In genomic region chr9:119357331-119358057, GRCm38 (mm10) we compare ENCODE assay signal across 8 mouse cellular contexts. TPM values are rescaled to one million over a fixed set of nuclear protein-coding genes. Genes with fewer than 3 reads are reported as not detected.
DNase-seq lines count a peak whose midpoint lies in the region; ATAC-seq and TF ChIP-seq lines count a peak whose summit lies in the region.

Xylb (plus strand) TSS chr9:119357381.

- H3K4me2 ChIP-seq in forebrain, embryonic 13.5 days = peak within 1 kb of the TSS; percentile 89
- H3K4me2 ChIP-seq in liver, postnatal 0 days (ENCODE audit: low read depth, low read length) = peak within 1 kb of the TSS; percentile 96
- peak within 1 kb of the TSS; percentile 86 for H3K4me2 ChIP-seq in neural tube, embryonic 14.5 days (ENCODE audit: low read depth, low read length)

- peak; percentile 80 for DNase-seq in c-Kit-positive CD71-positive TER-119-positive erythroid progenitor cells, embryonic 14.5 days (ENCODE audit: low spot score)
- peak; percentile 92 to 95 for DNase-seq in heart, postnatal 10 days
- DNase-seq in large intestine, adult 2 months (ENCODE audit: low read depth, low spot score) = peak; percentile 67
- peak; percentile 93 for DNase-seq in liver, postnatal 0 days
- peak; percentile 96 for DNase-seq in testis, postnatal 10 days (ENCODE audit: low spot score)

- WGBS in forebrain, embryonic 13.5 days = 2% methylated on average over 65 of the region's 65 CpGs
- 2% methylated on average over 65 of the region's 65 CpGs for WGBS in large intestine, adult 2 months
- WGBS in liver, postnatal 0 days (ENCODE audit: insufficient replicate concordance) = 3% methylated on average over 57 of the region's 65 CpGs
- WGBS in neural tube, embryonic 14.5 days = 4% methylated on average over 65 of the region's 65 CpGs

- H3K9me3 ChIP-seq in E14TG2a.4 (ENCODE audit: low read length) = no peaks in the 10 kb centered on the region
- H3K9me3 ChIP-seq in forebrain, embryonic 13.5 days (replicated peaks) = no peaks in the 10 kb centered on the region
- H3K9me3 ChIP-seq in liver, postnatal 0 days (ENCODE audit: low read length) = no peaks in the 10 kb centered on the region
- no peaks in the 10 kb centered on the region for H3K9me3 ChIP-seq in neural tube, embryonic 14.5 days (ENCODE audit: control insufficient read depth, low read length)

- intact Hi-C loops in heart, postnatal 10 days (cut with DNase I) = loop anchor here (1.0 kb wide), 1 partner anchor 73 kb away; no protein-coding TSS in a partner anchor

- peak within 1 kb of the TSS; percentile 76 for H3K9ac ChIP-seq in forebrain, embryonic 13.5 days
- peak within 1 kb of the TSS; percentile 72 for H3K9ac ChIP-seq in liver, postnatal 0 days (replicated peaks)
- H3K9ac ChIP-seq in neural tube, embryonic 14.5 days (replicated peaks; ENCODE audit: low read depth, low read length) = peak within 1 kb of the TSS; percentile 46

- 0 out of 2 replicates have a peak, but pooled peaks have one; percentile 10 for TF ChIP-seq CTCF in E14TG2a.4 (conservative IDR thresholded peaks at IDR 0.05; ENCODE audit: low read length)
- TF ChIP-seq CTCF in liver, postnatal 0 days (IDR thresholded peaks at IDR 0.05; ENCODE audit: low read depth) = peak; percentile 92

- H3K27ac ChIP-seq in forebrain, embryonic 13.5 days = no peak within 1 kb of the TSS
- H3K27ac ChIP-seq in liver, postnatal 0 days (ENCODE audit: low read depth) = peak within 1 kb of the TSS; percentile 48
- no peak within 1 kb of the TSS for H3K27ac ChIP-seq in neural tube, embryonic 14.5 days (ENCODE audit: low read depth, low read length)

- H3K27me3 ChIP-seq in E14TG2a.4 (ENCODE audit: insufficient read depth, low read length) = peaks cover 7% of the 10 kb centered on the region
- no peaks in the 10 kb centered on the region for H3K27me3 ChIP-seq in forebrain, embryonic 13.5 days
- H3K27me3 ChIP-seq in liver, postnatal 0 days (ENCODE audit: insufficient read depth, low read length) = no peaks in the 10 kb centered on the region
- no peaks in the 10 kb centered on the region for H3K27me3 ChIP-seq in neural tube, embryonic 14.5 days (ENCODE audit: control insufficient read depth, insufficient read depth, low read length)

- peak; percentile 90 for ATAC-seq in forebrain, embryonic 13.5 days
- peak; percentile 88 for ATAC-seq in liver, postnatal 0 days
- peak; percentile 91 for ATAC-seq in neural tube, embryonic 14.5 days (ENCODE audit: low read depth)

- no peak for TF ChIP-seq EP300 in liver, postnatal 0 days (IDR thresholded peaks at IDR 0.05; ENCODE audit: low read depth)

- peak within 1 kb of the TSS; percentile 87 for H3K4me3 ChIP-seq in E14TG2a.4 (replicated peaks; ENCODE audit: low read length)
- peak within 1 kb of the TSS; percentile 71 for H3K4me3 ChIP-seq in forebrain, embryonic 13.5 days
- peak within 1 kb of the TSS; percentile 76 for H3K4me3 ChIP-seq in liver, postnatal 0 days (ENCODE audit: low read depth, low read length)
- H3K4me3 ChIP-seq in neural tube, embryonic 14.5 days (ENCODE audit: low read depth, low read length) = peak within 1 kb of the TSS; percentile 53

- H3K4me1 ChIP-seq in E14TG2a.4 (replicated peaks; ENCODE audit: low read depth, low read length) = peaks cover 39% of the 10 kb centered on the region
- peaks cover 8% of the 10 kb centered on the region; the same call in 1 of the 2 replicates for H3K4me1 ChIP-seq in forebrain, embryonic 13.5 days
- H3K4me1 ChIP-seq in liver, postnatal 0 days (ENCODE audit: insufficient read depth) = peaks cover 3% of the 10 kb centered on the region; the same call in 1 of the 2 replicates
- H3K4me1 ChIP-seq in neural tube, embryonic 14.5 days (ENCODE audit: control insufficient read depth, insufficient read depth, low read length) = no peaks in the 10 kb centered on the region

- peaks cover 21% of the 10 kb centered on the region for H3K36me3 ChIP-seq in E14TG2a.4 (ENCODE audit: insufficient read depth, low read length)
- no peaks in the 10 kb centered on the region for H3K36me3 ChIP-seq in forebrain, embryonic 13.5 days (ENCODE audit: poor library complexity, severe bottlenecking)
- H3K36me3 ChIP-seq in liver, postnatal 0 days (replicated peaks; ENCODE audit: insufficient read depth, low read length) = no peaks in the 10 kb centered on the region; the same call in 1 of the 2 replicates
- H3K36me3 ChIP-seq in neural tube, embryonic 14.5 days (ENCODE audit: control insufficient read depth, insufficient read depth, low read length) = no peaks in the 10 kb centered on the region

RNA-seq across cellular contexts. Expression of gene Xylb, which starts in this region (rescaled TPM):
- 5.7 and 6.2 TPM in 2 replicates for polyA plus RNA-seq in forebrain, embryonic 13.5 days (2015; fragmentation: Nextera tagmentation; extraction: Ambion mirVana)
- total RNA-seq in heart, postnatal 10 days (2021) = under 1 TPM; 0.52 to 0.57 TPM
- 4.4 and 13.0 TPM in 2 replicates for polyA plus RNA-seq in large intestine, adult 2 months (2012; rRNA removed)
- polyA plus RNA-seq in liver, postnatal 0 days (2015; fragmentation: Nextera tagmentation; extraction: Ambion mirVana) = 8.2 and 9.2 TPM in 2 replicates
- 2.5 and 3.8 TPM in 2 replicates for polyA plus RNA-seq in neural tube, embryonic 14.5 days (2014; fragmentation: Nextera tagmentation; extraction: Ambion mirVana)

Comparison
In these comparisons a context has a peak if more than half of its experiments do, and no peak if none do; other contexts are left out.
1. Peak in DNase-seq in heart, postnatal 10 days; RNA of the gene not detected or under 1 TPM.